Mouse (Mus musculus) embryonic fibroblast, embryonic 13.5 days (primary cell): Measurements from ENCODE around the gene Fam131c.

ENCODE experiments used
- CTCF ChIP-seq: IDR thresholded peaks from 2 replicates; pipeline ENCODE4 v1.5.1; 2011; ENCODE audit warnings: mild to moderate bottlenecking, control low read depth, low read length, moderate library complexity, borderline replicate concordance; ENCODE audit not compliant: insufficient read depth
- POLR2A ChIP-seq: IDR thresholded peaks from 2 replicates; pipeline ENCODE4 v1.6.1; 2011; ENCODE audit warnings: low read depth, mild to moderate bottlenecking, control low read depth, low read length, moderate library complexity

- TF ChIP-seq CTCF = no peak
- TF ChIP-seq POLR2A = no peak
Measured at GRCm38 (mm10) chr4:141427921-141428320, 59.9 kb downstream of the Fam131c start.
